Mouse (Mus musculus) activated CD4-positive, CD25-positive, alpha-beta regulatory T cell, adult 4 months (primary cell): ENCODE data around the gene Yrdc. TPM values are rescaled to one million over a fixed set of nuclear protein-coding genes. Genes with fewer than 3 reads are reported as not detected.

Experiments used
- ATAC-seq: one replicate; pipeline ENCODE4 v1.8.0; 2017
- polyA plus RNA-seq, 2 experiments: library from polyadenylated mRNA; unstranded; fragments of 100-300 nt; shearing (Covaris generic); gene quantifications; one replicate each; pipeline ENCODE4 v1.2.1; 2017

Yrdc gene
- polyA plus RNA-seq, 2 experiments from 2014 or later, result 4.4 to 6.2 TPM

DNA sequence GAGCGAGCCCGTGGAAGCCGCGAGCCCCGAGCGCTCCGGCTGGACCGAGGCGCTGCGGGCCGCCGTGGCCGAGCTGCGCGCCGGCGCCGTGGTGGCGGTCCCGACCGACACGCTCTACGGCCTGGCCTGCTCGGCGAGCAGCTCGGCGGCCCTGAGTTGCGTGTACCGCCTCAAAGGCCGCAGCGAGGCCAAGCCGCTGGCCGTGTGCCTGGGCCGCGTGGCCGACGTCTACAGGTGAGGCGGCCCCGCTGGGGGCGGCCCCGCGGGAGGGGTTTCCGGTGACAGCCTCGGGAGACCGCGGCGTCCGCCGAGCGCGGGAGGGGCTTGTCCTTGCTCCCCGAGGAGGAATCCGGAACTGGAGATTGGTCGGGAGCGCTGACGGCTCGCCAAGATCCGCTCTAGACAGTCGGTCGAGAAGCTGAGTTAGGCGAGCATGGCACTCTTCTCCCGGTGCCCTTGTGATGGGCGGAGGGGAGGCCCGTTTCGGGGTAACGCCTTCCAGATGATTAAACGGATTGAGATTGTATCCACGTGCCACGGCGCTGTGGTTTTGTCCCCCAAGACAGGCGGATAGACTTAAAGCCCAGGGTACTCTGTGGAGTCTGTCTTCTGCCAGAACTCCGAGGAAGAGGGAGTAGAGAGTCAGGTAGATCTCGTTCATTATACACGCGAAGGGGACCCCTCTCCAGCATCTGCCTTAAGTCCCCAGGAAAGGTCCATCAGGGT lies 617 bp downstream of the Yrdc start, which contains the start of gene 1110065P20Rik:
1110065P20Rik (minus strand) TSS at position 264 of the 726 bp plus-strand sequence.
- ATAC-seq, result peak; percentile 72

DNA sequence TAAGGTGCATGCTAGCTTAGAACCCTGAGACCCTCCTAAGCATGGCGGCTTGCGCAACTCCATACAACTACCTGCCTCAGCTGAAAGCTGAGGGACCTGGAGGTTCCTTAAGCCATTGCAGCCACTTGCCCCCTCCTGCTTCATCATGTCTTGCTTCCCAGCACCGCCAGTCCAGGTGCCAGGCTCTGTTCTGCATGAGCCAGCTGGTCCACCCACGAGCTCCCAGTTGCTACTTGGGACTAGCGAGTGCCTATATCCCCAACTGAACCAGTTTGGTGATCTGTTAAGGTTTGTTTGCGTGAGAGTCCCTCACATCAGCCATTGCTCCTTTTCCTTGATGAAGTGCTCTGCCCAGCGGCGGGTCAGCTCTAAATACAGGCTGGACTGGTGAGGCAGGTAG lies 5.8 kb downstream of the Yrdc start:
- no peak for ATAC-seq

DNA sequence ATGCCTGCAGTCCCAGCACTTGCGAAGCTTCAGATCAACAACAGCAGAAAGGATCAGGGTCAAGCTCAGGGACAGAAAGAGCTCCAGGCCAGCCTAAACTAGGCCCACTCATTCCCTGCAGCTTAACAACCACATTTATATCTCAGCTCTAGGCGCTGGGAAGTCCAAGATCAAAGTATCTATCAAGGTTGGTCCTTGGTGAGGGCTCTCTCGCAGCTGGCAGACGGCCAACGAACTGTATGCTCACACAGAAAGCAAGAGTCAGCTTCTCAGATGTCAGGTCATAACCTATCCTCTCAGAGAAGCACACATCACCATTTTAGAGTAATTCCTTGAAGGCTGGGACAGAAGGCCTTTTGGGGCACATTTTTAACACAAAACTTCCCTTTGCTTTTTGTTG lies 7.9 kb downstream of the Yrdc start:
- ATAC-seq, result no peak

DNA sequence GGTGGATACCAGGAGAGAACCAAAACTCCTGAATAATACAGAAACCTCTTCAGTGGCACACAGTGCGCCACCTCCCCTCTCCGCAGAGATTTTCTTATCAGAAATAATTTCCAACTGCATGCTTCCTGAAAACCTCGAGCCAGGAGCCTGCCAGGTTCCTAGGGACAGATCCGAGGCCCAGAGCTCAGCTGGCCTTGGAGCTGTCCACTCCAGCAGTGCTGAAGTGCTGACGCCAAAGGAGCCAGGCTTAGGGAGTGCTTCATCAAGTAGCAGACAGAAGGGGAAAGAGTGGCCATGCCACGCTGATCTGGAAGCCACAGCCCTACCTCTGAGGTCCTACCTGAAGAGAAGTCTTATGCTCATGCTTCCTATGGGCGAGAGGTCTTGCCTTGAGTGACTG lies 10.0 kb downstream of the Yrdc start:
- no peak for ATAC-seq

DNA sequence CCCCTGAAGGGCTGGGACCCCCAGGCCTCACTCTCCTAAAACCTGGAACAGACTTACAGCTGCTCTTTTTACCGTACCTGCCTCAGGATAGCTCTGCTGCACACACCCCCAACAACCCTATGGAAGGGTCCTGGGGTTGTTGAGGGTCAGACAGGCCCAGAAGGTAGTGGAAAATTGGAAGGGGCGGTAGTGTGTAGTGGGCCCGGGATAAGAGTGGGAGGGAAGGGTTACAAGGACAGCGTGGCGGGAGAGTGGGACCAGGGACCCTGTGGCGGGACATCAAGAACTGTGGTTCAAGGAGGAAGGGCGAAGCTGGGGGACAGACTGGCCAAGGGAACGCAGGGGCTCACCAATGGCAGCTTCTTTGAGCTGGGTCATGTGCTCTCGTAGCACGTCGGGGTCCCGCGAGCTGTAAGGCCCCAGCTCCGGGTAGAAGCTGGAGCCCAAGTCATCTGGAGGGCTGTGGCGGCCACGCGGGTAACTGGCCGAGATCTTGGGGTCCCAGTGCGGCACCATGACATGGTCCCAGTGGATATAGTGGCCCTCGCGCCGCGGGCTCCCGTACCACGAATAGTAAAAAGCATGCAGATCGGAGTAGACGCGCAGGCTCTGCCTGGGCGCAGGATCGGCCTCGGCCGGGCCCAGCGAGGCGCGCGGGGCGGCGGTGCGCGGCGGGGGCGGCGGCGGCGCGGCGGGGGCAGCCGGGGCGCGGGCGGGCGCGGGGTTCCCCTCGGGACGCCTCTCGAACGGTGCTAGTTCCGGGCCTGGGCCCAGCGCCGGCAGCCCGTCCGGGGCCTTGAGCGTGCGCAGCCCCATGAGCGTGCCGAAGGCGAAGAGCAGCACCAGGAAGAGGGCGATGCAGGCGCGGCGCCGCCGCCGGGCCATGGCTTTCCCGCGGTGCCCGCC lies 11.1 kb downstream of the Yrdc start, which contains the start of gene Maneal:
Maneal (minus strand) TSS at position 889 of the 906 bp plus-strand sequence.
- no peak for ATAC-seq

DNA sequence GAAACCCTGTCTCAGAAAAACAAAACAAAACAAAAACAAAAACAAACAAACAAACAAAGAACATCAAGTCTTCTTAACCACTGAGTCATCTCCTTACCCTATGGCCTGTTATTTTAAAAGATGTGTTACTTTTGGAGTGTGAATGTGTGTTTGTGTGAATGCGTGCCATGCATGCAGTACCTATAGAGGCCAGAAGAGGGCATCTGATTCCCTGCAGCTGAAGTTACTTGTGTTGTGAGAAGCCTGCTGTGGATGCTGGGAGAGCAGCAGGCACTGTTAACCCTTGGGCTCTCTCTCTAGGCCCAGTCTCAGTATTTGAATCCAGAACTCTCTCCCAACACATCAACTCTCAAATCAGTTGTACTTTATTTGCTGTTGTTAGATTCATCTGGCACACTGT lies 22.2 kb downstream of the Yrdc start:
- ATAC-seq, result no peak

DNA sequence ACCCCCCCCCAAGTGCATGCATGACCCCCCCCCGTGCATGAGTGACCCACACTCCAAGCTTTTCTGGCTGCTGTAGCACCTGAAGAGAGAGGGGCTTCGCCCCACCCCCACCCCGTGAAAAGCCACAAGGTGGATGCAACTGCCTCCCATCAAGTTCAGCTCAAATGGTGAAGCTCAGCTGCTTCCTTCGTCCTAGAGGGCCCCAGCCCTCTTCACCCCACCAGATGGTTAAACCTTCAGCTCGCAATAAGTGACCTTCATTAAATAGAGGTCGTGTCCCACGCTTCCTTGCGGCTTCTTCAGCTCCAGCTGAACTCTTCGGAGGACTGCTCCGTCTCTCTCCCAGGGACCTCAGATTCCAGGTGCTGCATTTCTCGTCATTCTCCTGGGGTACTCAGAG lies 30.1 kb downstream of the Yrdc start, which contains the start of gene Epha10:
Epha10 (plus strand) TSS at position 301 of the 400 bp plus-strand sequence.
- ATAC-seq, result no peak

DNA sequence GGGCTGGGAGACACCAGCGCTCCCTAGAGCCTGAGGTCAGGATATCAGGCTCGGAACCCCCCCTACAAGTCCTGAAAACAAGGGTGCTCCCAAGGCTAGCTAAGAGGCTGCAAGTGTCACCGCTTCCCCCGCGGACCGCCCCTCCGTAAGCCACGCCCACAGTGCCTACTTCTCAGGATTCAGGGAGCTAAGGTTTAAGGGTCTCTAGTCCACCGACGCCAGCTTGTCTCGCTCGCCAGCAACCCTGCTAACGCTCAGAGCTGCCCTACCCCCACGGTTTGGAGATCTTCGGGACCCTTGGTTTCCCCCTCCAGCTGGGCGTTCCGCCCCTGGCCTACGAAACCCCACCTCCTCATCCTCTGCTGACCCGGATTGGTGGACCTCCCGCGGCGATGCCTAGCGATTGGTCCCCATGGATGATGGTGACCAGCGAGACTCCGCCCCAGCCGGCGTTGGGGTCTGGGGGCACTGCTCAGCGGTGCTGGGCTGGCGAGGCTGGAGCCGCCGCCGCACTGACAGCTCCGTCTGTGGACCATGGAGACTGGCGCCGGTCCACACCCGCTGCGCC lies 30.9 kb downstream of the Yrdc start:
- ATAC-seq, result no peak

DNA sequence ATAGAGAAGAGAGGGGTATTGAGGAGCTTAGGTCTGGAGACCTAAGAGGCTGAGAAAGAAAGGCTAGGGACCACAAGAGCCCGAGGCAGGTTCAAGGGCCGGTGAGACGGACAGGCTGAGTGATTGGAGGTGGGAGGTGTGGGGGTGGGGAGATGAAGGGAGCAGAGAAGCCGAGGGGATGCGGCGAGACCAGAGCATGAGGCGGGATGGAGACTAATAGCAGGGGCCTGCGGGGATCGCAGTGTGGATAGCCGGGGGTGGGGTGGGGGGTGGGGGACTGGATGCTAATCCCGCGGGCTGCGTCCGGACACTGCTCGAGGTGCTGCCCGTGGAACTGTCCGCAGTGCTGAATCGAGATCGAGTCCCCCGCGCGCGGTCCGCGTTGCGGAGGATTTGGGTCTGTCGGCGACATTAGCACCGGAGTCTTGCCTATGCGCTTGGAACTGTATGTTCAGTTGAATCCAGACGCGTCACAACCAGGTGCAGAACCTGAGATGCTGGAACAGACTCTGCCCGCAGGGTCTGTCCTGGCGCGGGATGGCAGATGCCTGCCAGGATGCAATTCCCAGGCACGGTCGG lies 31.8 kb downstream of the Yrdc start:
- no peak for ATAC-seq

DNA sequence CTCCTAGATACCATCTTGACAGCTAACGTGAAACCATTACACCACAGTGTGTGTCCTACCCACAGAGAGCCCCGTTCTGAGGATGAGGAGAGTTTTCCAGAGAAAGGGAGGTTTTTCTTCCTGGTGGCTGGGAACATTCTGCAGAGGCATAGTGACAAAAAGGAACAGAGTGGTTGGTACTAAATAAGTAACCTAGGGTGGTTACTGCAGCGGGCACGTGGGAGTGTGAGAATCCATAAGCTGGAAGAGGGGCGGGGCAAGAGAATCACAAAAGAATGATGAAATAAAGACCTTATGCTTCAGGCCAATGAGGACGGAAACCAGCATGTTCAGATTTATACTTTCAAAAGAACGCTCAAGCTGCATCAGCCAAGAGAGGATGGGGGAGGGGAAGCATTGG lies 38.2 kb downstream of the Yrdc start:
- no peak for ATAC-seq

DNA sequence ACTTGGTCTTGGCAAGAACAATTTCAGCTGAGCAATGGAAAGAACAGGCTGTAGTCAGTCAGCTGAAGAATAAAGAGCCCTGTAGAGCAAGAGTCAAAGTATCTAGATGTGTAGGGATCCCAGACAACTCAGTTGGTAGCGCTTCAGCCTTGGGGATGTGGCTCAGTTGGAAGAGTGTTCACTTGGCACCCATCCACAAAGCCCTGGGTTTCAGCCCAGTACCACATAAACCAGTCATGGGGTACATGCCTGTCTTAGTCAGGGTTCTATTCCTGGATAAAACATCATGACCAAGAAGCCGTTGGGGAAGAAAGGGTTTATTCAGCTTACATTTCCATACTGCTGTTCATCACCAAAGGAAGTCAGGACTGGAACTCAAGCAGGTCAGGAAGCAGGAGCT lies 39.5 kb downstream of the Yrdc start:
- no peak for ATAC-seq

DNA sequence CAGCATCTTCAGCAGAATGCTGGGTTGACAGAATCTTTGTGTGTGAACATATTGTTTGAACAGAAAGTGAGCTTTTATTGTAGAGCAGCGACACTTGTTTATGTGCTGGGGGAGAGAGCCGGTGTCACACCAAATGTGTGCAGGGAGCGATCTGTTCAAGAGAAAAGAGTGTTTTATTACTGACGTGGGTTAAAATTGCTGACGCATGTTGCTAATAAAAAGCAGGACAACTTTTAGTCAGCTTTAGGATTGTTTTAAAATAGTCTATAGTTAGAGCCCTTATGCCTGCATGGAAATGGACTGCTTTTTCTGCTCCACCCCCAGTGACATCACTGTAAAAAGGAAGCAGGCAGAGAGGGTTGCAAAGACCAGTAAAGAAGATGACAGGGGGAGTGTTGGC lies 40.4 kb downstream of the Yrdc start:
- no peak for ATAC-seq

DNA sequence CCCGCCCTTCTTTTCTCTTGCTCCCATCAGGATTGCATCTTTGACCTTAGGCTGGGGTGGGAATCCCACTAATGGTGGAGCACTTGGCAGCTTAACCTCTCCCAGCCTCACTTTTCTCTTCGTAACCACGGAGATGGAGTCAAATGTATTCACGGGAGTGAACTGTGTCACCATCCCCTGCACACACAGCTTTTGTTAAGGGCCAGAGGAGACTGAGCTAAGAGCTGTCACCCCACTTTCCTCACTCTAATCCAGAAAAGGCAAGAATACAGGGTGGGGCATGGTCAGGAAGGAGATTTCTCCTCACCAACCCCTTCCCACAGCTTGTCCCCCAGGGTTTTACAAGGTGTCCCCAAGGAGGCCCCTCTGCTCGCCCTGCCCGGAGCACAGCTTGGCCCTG lies 43.3 kb downstream of the Yrdc start:
- no peak for ATAC-seq

DNA sequence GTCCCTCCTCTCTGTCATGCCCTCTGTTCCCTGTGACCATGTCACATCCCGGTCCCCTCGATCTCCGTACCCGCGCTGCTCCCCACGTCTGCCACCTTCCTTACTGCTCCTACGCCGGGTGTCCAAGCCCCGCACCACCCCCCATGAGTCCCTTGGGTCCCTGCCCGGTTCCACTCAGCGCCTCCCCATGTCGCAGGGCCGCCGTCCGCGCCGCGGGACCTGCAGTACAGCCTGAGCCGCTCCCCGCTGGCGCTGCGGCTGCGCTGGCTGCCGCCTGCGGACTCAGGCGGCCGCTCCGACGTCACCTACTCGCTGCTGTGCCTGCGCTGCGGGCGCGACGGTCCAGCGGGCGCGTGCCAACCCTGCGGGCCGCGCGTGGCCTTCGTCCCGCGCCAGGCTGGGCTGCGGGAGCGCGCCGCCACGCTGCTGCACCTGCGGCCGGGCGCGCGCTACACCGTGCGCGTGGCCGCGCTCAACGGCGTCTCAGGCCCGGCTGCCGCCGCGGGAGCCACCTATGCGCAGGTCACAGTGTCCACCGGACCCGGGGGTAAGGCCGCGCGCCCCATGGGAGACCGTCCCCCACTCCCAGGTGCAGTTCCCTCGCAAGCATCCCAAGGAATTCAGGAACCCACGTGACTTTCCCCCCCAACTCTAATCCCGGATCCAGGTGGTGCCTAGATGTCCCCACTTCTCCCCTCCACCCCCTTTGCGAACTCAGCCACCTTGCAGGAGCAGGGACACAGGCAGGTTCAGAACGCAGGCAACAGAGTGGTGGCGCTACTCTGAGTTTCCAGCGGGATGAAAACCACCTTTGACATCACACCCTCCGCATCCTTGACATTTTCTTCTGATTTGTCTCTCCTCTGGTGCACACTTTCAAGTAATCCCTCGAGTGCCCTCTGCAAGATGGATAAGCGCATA lies 44.3 kb downstream of the Yrdc start:
- ATAC-seq, result no peak

DNA sequence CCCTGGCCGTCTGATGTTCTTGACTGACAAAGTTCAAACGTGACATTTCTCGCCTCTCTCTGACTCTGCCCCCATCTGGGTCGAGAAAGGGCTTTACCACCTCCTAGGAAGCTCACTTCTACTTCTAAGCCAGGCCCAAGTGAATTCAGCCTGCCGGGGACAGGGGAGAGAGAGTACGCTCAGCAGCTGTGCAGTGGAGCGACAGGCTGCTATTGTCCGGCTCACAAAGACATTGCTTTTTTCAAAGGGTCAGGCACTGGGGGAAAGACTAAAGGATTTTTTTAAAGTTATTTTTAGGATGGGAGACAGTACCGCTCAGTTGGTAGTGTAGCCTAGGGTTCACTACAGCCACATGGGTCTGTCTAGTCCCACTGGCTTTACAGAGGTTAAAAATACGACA lies 47.9 kb downstream of the Yrdc start:
- no peak for ATAC-seq

DNA sequence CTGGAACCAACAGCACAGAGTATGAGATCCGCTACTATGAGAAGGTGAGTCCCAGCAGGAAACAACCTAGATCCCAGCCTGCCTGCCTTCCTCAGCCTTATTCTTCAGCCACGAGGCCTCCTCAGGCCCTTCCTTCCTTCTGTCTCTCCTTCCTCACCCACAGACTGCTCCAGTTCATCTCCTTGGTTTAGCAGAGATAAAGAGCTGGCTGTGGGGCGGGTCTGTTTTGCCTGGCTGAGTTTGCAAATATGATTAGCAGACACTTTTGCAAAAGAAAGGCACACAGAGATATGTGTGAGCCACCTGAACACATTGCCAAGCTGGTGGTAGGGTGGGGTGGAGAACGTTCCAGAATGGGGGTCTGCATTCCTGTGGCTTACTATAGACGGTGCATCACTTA lies 49.4 kb downstream of the Yrdc start:
- ATAC-seq, result no peak

Other genes with a start within 250 kb of the Yrdc start
- not detected for gene 3100002H09Rik, start 239.9 kb upstream of the Yrdc start, polyA plus RNA-seq
- gene Pou3f1, start 193.9 kb upstream of the Yrdc start, polyA plus RNA-seq, result not detected
- gene Utp11, start 157.1 kb upstream of the Yrdc start, polyA plus RNA-seq, result 10 to 100 TPM; 80.9 to 85.9 TPM
- gene Fhl3, start 150.0 kb upstream of the Yrdc start, polyA plus RNA-seq, result 10 to 100 TPM in 1 of 2 experiments, 1 to 10 TPM in 1; 7.2 to 14.7 TPM
- gene Sf3a3, start 135.9 kb upstream of the Yrdc start, polyA plus RNA-seq, result 100 to 1,000 TPM; 108 to 125 TPM
- gene Inpp5b, start 108.8 kb upstream of the Yrdc start, polyA plus RNA-seq, result 10 to 100 TPM; 80.2 to 94.1 TPM
- gene Mtf1, start 48.6 kb upstream of the Yrdc start, polyA plus RNA-seq, result 10 to 100 TPM; 14.2 to 18.5 TPM
- gene 1110065P20Rik, start 517 bp downstream of the Yrdc start, polyA plus RNA-seq, result 1 to 10 TPM; 3.9 to 8.0 TPM
- gene Maneal, start 11.5 kb downstream of the Yrdc start, polyA plus RNA-seq, result under 1 TPM; 0.17 to 0.20 TPM
- under 1 TPM in 1 of 2 experiments, not detected in 1; 0.30 TPM for gene Epha10, start 30.2 kb downstream of the Yrdc start, polyA plus RNA-seq
- 1 to 10 TPM; 6.9 to 8.9 TPM for gene 9930104L06Rik, start 86.4 kb downstream of the Yrdc start, polyA plus RNA-seq
- gene Cdca8, start 88.6 kb downstream of the Yrdc start, polyA plus RNA-seq, result 10 to 100 TPM; 43.8 to 61.4 TPM
- not detected for gene Rspo1, start 135.8 kb downstream of the Yrdc start, polyA plus RNA-seq
- 10 to 100 TPM; 60.7 to 68.3 TPM for gene Gnl2, start 165.9 kb downstream of the Yrdc start, polyA plus RNA-seq
- not detected for gene Dnali1, start 215.0 kb downstream of the Yrdc start, polyA plus RNA-seq
- 10 to 100 TPM in 1 of 2 experiments, 1 to 10 TPM in 1; 8.2 to 10.6 TPM for gene Snip1, start 216.0 kb downstream of the Yrdc start, polyA plus RNA-seq
- gene Meaf6, start 234.5 kb downstream of the Yrdc start, polyA plus RNA-seq, result 10 to 100 TPM; 62.6 to 68.1 TPM